Mouse (Mus musculus) MEL (cell line): ENCODE results near the gene Fgfbp3.

Source experiments
- CHD2 ChIP-seq: IDR thresholded peaks from 2 replicates; pipeline ENCODE4 v1.6.1; 2011; ENCODE audit warnings: low read length, improper control_type of control experiment
- CTCF ChIP-seq, 3 experiments: IDR thresholded peaks in 2 of 3; conservative IDR thresholded peaks in 1 of 3; 2 replicates each; pipeline ENCODE4 v1.5.1; 2011 to 2012; ENCODE audit warnings: low read length in 3 of 3, low read depth in 2 of 3, mild to moderate bottlenecking in 2 of 3, improper control_type of control experiment in 1 of 3, inconsistent platforms in 1 of 3, mixed read lengths in 1 of 3, moderate library complexity in 1 of 3; ENCODE audit not compliant: control insufficient read depth in 1 of 3, insufficient read depth in 1 of 3, poor library complexity in 1 of 3, severe bottlenecking in 1 of 3
- E2F4 ChIP-seq: IDR thresholded peaks from 2 replicates; pipeline ENCODE4 v1.6.1; 2011; ENCODE audit warnings: low read depth, low read length, improper control_type of control experiment, borderline replicate concordance
- ELF1 ChIP-seq: IDR thresholded peaks from 2 replicates; pipeline ENCODE4 v1.6.1; 2014; ENCODE audit warnings: low read depth, mild to moderate bottlenecking, inconsistent platforms, low read length, improper control_type of control experiment, moderate library complexity
- HCFC1 ChIP-seq: IDR thresholded peaks from 2 replicates; pipeline ENCODE4 v1.6.1; 2012; ENCODE audit warnings: low read depth, mild to moderate bottlenecking, inconsistent platforms, low read length, improper control_type of control experiment, moderate library complexity
- JUND ChIP-seq: IDR thresholded peaks from 2 replicates; pipeline ENCODE4 v1.6.1; 2011; ENCODE audit warnings: low read depth, mild to moderate bottlenecking, improper control_type of control experiment, low read length
- TCF12 ChIP-seq: IDR thresholded peaks from 2 replicates; pipeline ENCODE4 v1.6.1; 2014; ENCODE audit warnings: low read depth, mild to moderate bottlenecking, inconsistent platforms, low read length, improper control_type of control experiment, moderate library complexity
- ZC3H11A ChIP-seq: IDR thresholded peaks from 2 replicates; pipeline ENCODE4 v1.6.1; 2012; ENCODE audit warnings: low read depth, mild to moderate bottlenecking, inconsistent platforms, low read length, improper control_type of control experiment

DNA sequence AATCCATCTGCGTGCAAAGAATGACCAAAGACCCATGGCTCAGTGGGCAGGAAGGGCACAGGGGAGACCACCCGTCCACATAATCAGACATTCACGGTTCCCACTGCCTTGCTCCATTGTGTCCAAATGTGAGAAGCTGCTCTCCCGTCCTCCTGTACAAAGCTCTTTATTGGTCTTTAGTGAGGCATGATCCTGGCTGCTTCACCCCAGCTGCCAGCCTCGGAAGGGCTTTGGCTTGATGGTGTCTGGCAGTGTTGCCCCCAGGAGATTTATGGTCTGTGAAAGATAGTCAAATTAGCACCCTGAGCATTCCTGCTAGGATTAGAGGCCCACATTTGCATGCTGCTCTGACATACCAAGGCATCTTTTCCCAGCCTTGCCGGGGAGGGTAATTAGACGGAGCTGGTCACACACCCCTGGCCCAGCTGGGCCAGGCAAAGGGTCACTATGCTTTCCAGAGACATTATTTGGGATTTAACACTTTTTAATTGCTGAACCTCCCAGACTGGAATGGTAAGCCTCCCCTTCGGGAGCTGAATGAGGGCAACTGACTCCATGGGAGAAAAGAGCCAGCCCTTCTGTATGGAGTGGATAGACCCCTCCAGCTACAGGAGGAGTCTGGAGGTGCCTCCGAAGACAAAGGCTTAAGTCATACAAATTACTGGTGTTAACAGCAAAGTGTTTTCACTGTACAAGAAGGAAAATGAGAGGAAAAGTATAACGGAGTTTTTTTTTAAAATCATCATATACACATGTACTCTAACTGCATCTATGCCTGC lies 22.4 kb downstream of the Fgfbp3 start:
- TF ChIP-seq E2F4 (no peak), CTCF (IDR thresholded peaks at IDR 0.05 in 2 of 3, conservative IDR thresholded peaks at IDR 0.05 in 1 of 3; ENCODE audit: control insufficient read depth in 1 of 3, insufficient read depth in 1 of 3, low read depth in 2 of 3, low read length in 3 of 3, poor library complexity in 1 of 3, severe bottlenecking in 1 of 3) (no peak), ELF1 (no peak), ZC3H11A (no peak), CHD2 (no peak), HCFC1 (no peak), JUND (no peak), TCF12 (no peak)
